Mouse (Mus musculus): ENCODE measurements around the gene Rfc5. TPM values are rescaled to one million over a fixed set of nuclear protein-coding genes. Genes with fewer than 3 reads are reported as not detected.

Gene Rfc5
- polyA plus RNA-seq, 1 experiment from 2014 or later: 123 TPM

GRCm38 (mm10) chr5:117365904-117366561, 22.8 kb downstream of the Rfc5 start:
- H3K9me3 ChIP-seq (ENCODE audit: control insufficient read depth, low read length): no peaks in the 10 kb centered on the region
- ATAC-seq (replicated peaks; ENCODE audit: low FRiP score) (no peak), DNase-seq (ENCODE audit: low spot score) (no peak)
- no peaks in the 10 kb centered on the region; the same call in 1 of the 2 replicates for H3K36me3 ChIP-seq (ENCODE audit: control insufficient read depth, insufficient read depth, low read length)
- H3K27ac ChIP-seq (ENCODE audit: low read depth, low read length): no peak overlapping the region
- H3K27me3 ChIP-seq (ENCODE audit: control insufficient read depth, insufficient read depth, low read length): no peaks in the 10 kb centered on the region
- no peak overlapping the region for H3K4me3 ChIP-seq (ENCODE audit: low read depth, low read length)
- WGBS: 90% methylated on average over 13 of the region's 13 CpGs
- no peak overlapping the region for H3K9ac ChIP-seq (ENCODE audit: low read length)
- peaks cover 3% of the 10 kb centered on the region; the same call in 1 of the 2 replicates for H3K4me1 ChIP-seq (replicated peaks; ENCODE audit: control insufficient read depth, insufficient read depth, low read length)
- no peak overlapping the region for H3K4me2 ChIP-seq (ENCODE audit: low read depth, low read length, severe bottlenecking)

- WGBS: 87% methylated on average over 3 of the region's 3 CpGs
- no peaks in the 10 kb centered on the region for H3K27me3 ChIP-seq (ENCODE audit: control insufficient read depth, insufficient read depth, low read length)
- no peak overlapping the region for H3K4me3 ChIP-seq (ENCODE audit: low read depth, low read length)
- H3K27ac ChIP-seq (ENCODE audit: low read depth, low read length): no peak overlapping the region
- H3K9me3 ChIP-seq (ENCODE audit: control insufficient read depth, low read length): no peaks in the 10 kb centered on the region
- H3K4me2 ChIP-seq (ENCODE audit: low read depth, low read length, severe bottlenecking): no peak overlapping the region
- DNase-seq (ENCODE audit: low spot score) (no peak), ATAC-seq (replicated peaks; ENCODE audit: low FRiP score) (no peak)
- no peaks in the 10 kb centered on the region for H3K36me3 ChIP-seq (ENCODE audit: control insufficient read depth, insufficient read depth, low read length)
- H3K9ac ChIP-seq (ENCODE audit: low read length): no peak overlapping the region
- peaks cover 13% of the 10 kb centered on the region; the same call in 1 of the 2 replicates for H3K4me1 ChIP-seq (replicated peaks; ENCODE audit: control insufficient read depth, insufficient read depth, low read length)
These were observed 24.0 kb downstream of the Rfc5 start for GRCm38 (mm10) chr5:117364821-117365220.

- DNase-seq (ENCODE audit: low spot score) (no peak), ATAC-seq (replicated peaks; ENCODE audit: low FRiP score) (no peak)
- 59% methylated on average over 15 of the region's 15 CpGs for WGBS
- no peak overlapping the region for H3K4me3 ChIP-seq (ENCODE audit: low read depth, low read length)
- H3K27ac ChIP-seq (ENCODE audit: low read depth, low read length): no peak overlapping the region
- H3K9me3 ChIP-seq (ENCODE audit: control insufficient read depth, low read length): no peaks in the 10 kb centered on the region
- H3K4me2 ChIP-seq (ENCODE audit: low read depth, low read length, severe bottlenecking): no peak overlapping the region
- no peak overlapping the region for H3K9ac ChIP-seq (ENCODE audit: low read length)
- peaks cover 17% of the 10 kb centered on the region; the same call in 1 of the 2 replicates for H3K4me1 ChIP-seq (replicated peaks; ENCODE audit: control insufficient read depth, insufficient read depth, low read length)
- H3K36me3 ChIP-seq (ENCODE audit: control insufficient read depth, insufficient read depth, low read length): no peaks in the 10 kb centered on the region
- H3K27me3 ChIP-seq (ENCODE audit: control insufficient read depth, insufficient read depth, low read length): no peaks in the 10 kb centered on the region
These were observed 25.6 kb downstream of the Rfc5 start for GRCm38 (mm10) chr5:117363066-117363782.

- Histone ChIP-seq H3K4me3 (ENCODE audit: low read depth, low read length) (no peak overlapping the region), H3K27me3 (ENCODE audit: control insufficient read depth, insufficient read depth, low read length) (no peaks in the 10 kb centered on the region), H3K9me3 (ENCODE audit: control insufficient read depth, low read length) (no peaks in the 10 kb centered on the region), H3K4me2 (ENCODE audit: low read depth, low read length, severe bottlenecking) (no peak overlapping the region), H3K36me3 (ENCODE audit: control insufficient read depth, insufficient read depth, low read length) (no peaks in the 10 kb centered on the region), H3K27ac (ENCODE audit: low read depth, low read length) (0 out of 2 replicates have a peak overlapping the region, but pooled peaks have one; percentile 2), H3K9ac (ENCODE audit: low read length) (no peak overlapping the region), H3K4me1 (replicated peaks; ENCODE audit: control insufficient read depth, insufficient read depth, low read length) (peaks cover 17% of the 10 kb centered on the region; the same call in 1 of the 2 replicates)
- DNase-seq (ENCODE audit: low spot score) (no peak), ATAC-seq (replicated peaks; ENCODE audit: low FRiP score) (no peak)
- 79% methylated on average over 4 of the region's 4 CpGs for WGBS
These were observed 27.3 kb downstream of the Rfc5 start for GRCm38 (mm10) chr5:117361590-117361989.

- Histone ChIP-seq H3K9ac (ENCODE audit: low read length) (no peak overlapping the region; the same call in 1 of the 2 replicates), H3K9me3 (ENCODE audit: control insufficient read depth, low read length) (no peaks in the 10 kb centered on the region), H3K4me2 (ENCODE audit: low read depth, low read length, severe bottlenecking) (peak overlapping the region; percentile 1; the same call in 1 of the 2 replicates), H3K4me3 (ENCODE audit: low read depth, low read length) (no peak overlapping the region), H3K27me3 (ENCODE audit: control insufficient read depth, insufficient read depth, low read length) (no peaks in the 10 kb centered on the region), H3K4me1 (replicated peaks; ENCODE audit: control insufficient read depth, insufficient read depth, low read length) (peaks cover 19% of the 10 kb centered on the region; the same call in 1 of the 2 replicates), H3K36me3 (ENCODE audit: control insufficient read depth, insufficient read depth, low read length) (no peaks in the 10 kb centered on the region), H3K27ac (ENCODE audit: low read depth, low read length) (peak overlapping the region; percentile 37; the same call in 1 of the 2 replicates)
- peak; percentile 77 for DNase-seq (ENCODE audit: low spot score)
- WGBS: 29% methylated on average over 13 of the region's 13 CpGs
- ATAC-seq (replicated peaks; ENCODE audit: low FRiP score): peak; percentile 39; the same call in 1 of the 2 replicates
These were observed 28.0 kb downstream of the Rfc5 start for GRCm38 (mm10) chr5:117360631-117361541.

GRCm38 (mm10) chr5:117360228-117360515, 28.7 kb downstream of the Rfc5 start:
- 33% methylated on average over 13 of the region's 13 CpGs for WGBS
- DNase-seq (ENCODE audit: low spot score) (no peak), ATAC-seq (replicated peaks; ENCODE audit: low FRiP score) (no peak)
- H3K4me1 ChIP-seq (replicated peaks; ENCODE audit: control insufficient read depth, insufficient read depth, low read length): peaks cover 19% of the 10 kb centered on the region; the same call in 1 of the 2 replicates
- H3K9me3 ChIP-seq (ENCODE audit: control insufficient read depth, low read length): no peaks in the 10 kb centered on the region
- no peak overlapping the region for H3K4me3 ChIP-seq (ENCODE audit: low read depth, low read length)
- H3K9ac ChIP-seq (ENCODE audit: low read length): no peak overlapping the region
- H3K27me3 ChIP-seq (ENCODE audit: control insufficient read depth, insufficient read depth, low read length): no peaks in the 10 kb centered on the region
- no peak overlapping the region for H3K4me2 ChIP-seq (ENCODE audit: low read depth, low read length, severe bottlenecking)
- H3K27ac ChIP-seq (ENCODE audit: low read depth, low read length): peak overlapping the region; percentile 37; the same call in 1 of the 2 replicates
- no peaks in the 10 kb centered on the region for H3K36me3 ChIP-seq (ENCODE audit: control insufficient read depth, insufficient read depth, low read length)

- peak overlapping the region; percentile 14; the same call in 1 of the 2 replicates for H3K27ac ChIP-seq (ENCODE audit: low read depth, low read length)
- H3K9ac ChIP-seq (ENCODE audit: low read length): no peak overlapping the region
- no peak for ATAC-seq (replicated peaks; ENCODE audit: low FRiP score)
- WGBS: 29% methylated on average over 7 of the region's 7 CpGs
- peaks cover 19% of the 10 kb centered on the region; the same call in 1 of the 2 replicates for H3K4me1 ChIP-seq (replicated peaks; ENCODE audit: control insufficient read depth, insufficient read depth, low read length)
- H3K36me3 ChIP-seq (ENCODE audit: control insufficient read depth, insufficient read depth, low read length): no peaks in the 10 kb centered on the region
- no peak overlapping the region for H3K4me2 ChIP-seq (ENCODE audit: low read depth, low read length, severe bottlenecking)
- no peaks in the 10 kb centered on the region for H3K27me3 ChIP-seq (ENCODE audit: control insufficient read depth, insufficient read depth, low read length)
- DNase-seq (ENCODE audit: low spot score): no peak
- H3K9me3 ChIP-seq (ENCODE audit: control insufficient read depth, low read length): no peaks in the 10 kb centered on the region
- H3K4me3 ChIP-seq (ENCODE audit: low read depth, low read length): no peak overlapping the region
These were observed 29.2 kb downstream of the Rfc5 start for GRCm38 (mm10) chr5:117359497-117360227.

- Histone ChIP-seq H3K4me1 (replicated peaks; ENCODE audit: control insufficient read depth, insufficient read depth, low read length) (peaks cover 19% of the 10 kb centered on the region; the same call in 1 of the 2 replicates), H3K9me3 (ENCODE audit: control insufficient read depth, low read length) (no peaks in the 10 kb centered on the region), H3K27me3 (ENCODE audit: control insufficient read depth, insufficient read depth, low read length) (no peaks in the 10 kb centered on the region), H3K36me3 (ENCODE audit: control insufficient read depth, insufficient read depth, low read length) (no peaks in the 10 kb centered on the region), H3K4me3 (ENCODE audit: low read depth, low read length) (no peak overlapping the region), H3K9ac (ENCODE audit: low read length) (no peak overlapping the region), H3K4me2 (ENCODE audit: low read depth, low read length, severe bottlenecking) (no peak overlapping the region), H3K27ac (ENCODE audit: low read depth, low read length) (no peak overlapping the region)
- DNase-seq (ENCODE audit: low spot score) (peak; percentile 83), ATAC-seq (replicated peaks; ENCODE audit: low FRiP score) (no peak)
- 36% methylated on average over 11 of the region's 11 CpGs for WGBS
These were observed 30.1 kb downstream of the Rfc5 start for GRCm38 (mm10) chr5:117358725-117359124.

Measured in forebrain, embryonic 11.5 days (tissue).